Mouse (Mus musculus): Measurements from ENCODE around the gene Hsfy2. TPM values are rescaled to one million over a fixed set of nuclear protein-coding genes. Genes with fewer than 3 reads are reported as not detected.

Gene Hsfy2
- not detected in 2 replicates for polyA plus RNA-seq (2015; fragmentation: Nextera tagmentation; extraction: Ambion mirVana)

GRCm38 (mm10) chr1:56637335-56637734 is at the start of gene Hsfy2:
Gene Hsfy2, minus strand, starts transcription at chr1:56637435.

